Mouse (Mus musculus) myocyte (in vitro differentiated cells): ENCODE results near the gene Lcn2.

ENCODE experiments used
- E2F4 ChIP-seq: IDR thresholded peaks from one replicate; pipeline ENCODE4 v1.6.1; 2011; ENCODE audit warnings: mild to moderate bottlenecking, control low read depth, moderate library complexity; ENCODE audit not compliant: insufficient read depth
- POLR2A ChIP-seq: IDR thresholded peaks from one replicate; pipeline ENCODE4 v1.6.1; 2011; ENCODE audit warnings: low read depth, mild to moderate bottlenecking, control low read depth, moderate library complexity; ENCODE audit not compliant: insufficient read length
- POLR2AphosphoS2 ChIP-seq: IDR thresholded peaks from one replicate; pipeline ENCODE4 v1.6.1; 2011; ENCODE audit warnings: low read depth, control low read depth; ENCODE audit not compliant: insufficient read length
- SRF ChIP-seq: IDR thresholded peaks from one replicate; pipeline ENCODE4 v1.6.1; 2011; ENCODE audit warnings: low read depth; ENCODE audit not compliant: control insufficient read depth, insufficient read length
- TCF12 ChIP-seq: IDR thresholded peaks from one replicate; pipeline ENCODE4 v1.6.1; 2011; ENCODE audit warnings: mild to moderate bottlenecking, control low read depth; ENCODE audit not compliant: poor library complexity, insufficient read depth, severe bottlenecking
- USF1 ChIP-seq: IDR thresholded peaks from one replicate; pipeline ENCODE4 v1.6.1; 2011; ENCODE audit warnings: low read depth, mild to moderate bottlenecking, control low read depth, moderate library complexity

GRCm38 (mm10) chr2:32396695-32397094 lies 8.6 kb upstream of the Lcn2 start:
- TF ChIP-seq USF1: no peak
- TF ChIP-seq POLR2AphosphoS2: no peak
- TF ChIP-seq POLR2A: no peak
- no peak for TF ChIP-seq E2F4
- no peak for TF ChIP-seq TCF12
- TF ChIP-seq SRF: no peak
